Mouse (Mus musculus) erythroid progenitor cell, adult 5-6 weeks (primary cell): ENCODE results near the gene Sdad1. TPM values are rescaled to one million over a fixed set of nuclear protein-coding genes. Genes with fewer than 3 reads are reported as not detected.

Source experiments
- ATAC-seq: replicated peaks from 2 replicates; pipeline ENCODE4 v1.8.0; 2016; ENCODE audit warnings: moderate number of reproducible peaks, mild to moderate bottlenecking, moderate TSS enrichment, inconsistent platforms; ENCODE audit not compliant: poor library complexity, low FRiP score, severe bottlenecking
- total RNA-seq, 2 experiments: library from RNA; stranded (forward) in 1 of 2; stranded (reverse) in 1 of 2; fragments of 150-400 nt in 1 of 2; fragments of 186-747, 209-891 nt in 1 of 2; gene quantifications; 2 replicates each; pipeline versions ENCODE4 v1.2.3 to v1.2.4; 2015 to 2017; ENCODE audit warnings: low replicate concordance in 2 of 2

The Sdad1 gene
- total RNA-seq, 2 experiments from 2014 or later = 8.0 TPM

DNA sequence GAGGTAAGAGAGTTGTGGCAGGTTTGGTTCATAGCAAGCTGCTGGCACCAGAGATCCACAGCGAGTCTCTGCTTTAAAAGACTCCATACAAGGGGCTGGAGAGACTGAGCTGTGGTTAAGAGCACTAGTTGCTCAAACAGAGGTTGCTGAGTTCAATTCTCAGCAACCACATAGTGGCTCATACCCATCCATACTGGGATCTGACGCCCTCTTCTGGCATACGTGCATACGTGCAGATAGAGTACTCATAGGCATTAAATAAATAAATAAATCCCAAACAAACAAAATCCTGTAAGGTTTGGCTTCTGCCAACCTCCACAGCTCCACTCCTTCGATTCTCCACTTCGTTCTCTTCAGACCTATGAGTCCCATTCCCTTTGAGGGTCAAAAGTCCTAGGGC lies 58.2 kb downstream of the Sdad1 start:
- ATAC-seq = no peak

DNA sequence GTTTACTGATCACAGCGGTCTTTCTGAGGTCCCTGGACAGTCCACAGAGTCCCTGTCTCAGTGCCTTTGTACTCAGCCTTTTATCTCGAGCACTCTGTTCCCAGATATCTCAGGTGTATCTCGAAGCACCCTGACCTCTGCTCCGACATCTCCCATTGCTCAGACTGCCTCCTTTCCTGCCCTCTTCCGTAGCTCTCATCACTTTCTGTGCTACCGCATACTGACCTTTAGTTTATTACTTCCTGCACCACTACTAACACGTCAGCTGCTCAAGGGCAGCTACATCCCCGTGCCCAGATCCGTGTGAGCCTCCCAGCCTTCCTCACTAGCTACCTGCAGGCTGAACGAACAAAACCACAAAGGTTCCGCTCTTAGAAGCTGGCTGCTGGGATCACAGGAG lies 61.7 kb downstream of the Sdad1 start:
- no peak for ATAC-seq

DNA sequence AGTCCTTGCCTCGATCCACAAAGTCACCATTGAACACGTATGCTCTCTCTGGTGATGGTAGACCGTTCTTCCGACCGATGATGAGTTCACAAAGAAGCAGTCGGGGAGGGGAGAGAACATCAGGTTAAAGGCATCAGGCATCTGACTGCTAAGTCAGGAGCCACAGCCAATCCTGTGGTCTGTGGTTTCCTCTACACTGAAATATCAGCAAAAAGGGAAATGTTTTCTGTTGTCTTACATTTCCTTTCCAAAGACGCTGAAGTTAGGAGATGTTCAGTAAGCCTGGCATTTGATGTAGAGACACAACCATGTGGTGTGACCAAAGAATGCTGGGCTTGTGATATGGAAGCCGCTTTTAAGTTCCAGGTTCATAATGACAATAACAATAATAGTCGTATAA lies 64.8 kb downstream of the Sdad1 start:
- no peak for ATAC-seq

DNA sequence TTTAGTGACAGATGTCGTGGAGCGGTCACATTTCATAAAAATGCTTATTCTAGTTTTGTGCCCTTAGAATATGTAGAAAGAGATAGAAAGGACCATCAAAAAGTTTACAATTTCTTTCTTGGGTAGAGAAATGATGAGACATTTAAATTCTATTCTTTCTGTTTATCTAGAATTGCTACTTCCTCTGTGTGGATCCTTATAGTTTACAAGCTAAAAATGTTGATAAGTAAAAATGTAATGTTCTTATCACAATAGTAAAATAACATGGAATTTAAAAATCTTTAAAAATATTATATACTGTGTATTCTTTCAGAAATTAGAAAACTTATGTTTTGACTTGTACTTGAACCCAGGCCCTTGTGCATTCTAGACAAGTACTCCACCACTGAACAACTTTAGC lies 65.4 kb downstream of the Sdad1 start:
- no peak for ATAC-seq

DNA sequence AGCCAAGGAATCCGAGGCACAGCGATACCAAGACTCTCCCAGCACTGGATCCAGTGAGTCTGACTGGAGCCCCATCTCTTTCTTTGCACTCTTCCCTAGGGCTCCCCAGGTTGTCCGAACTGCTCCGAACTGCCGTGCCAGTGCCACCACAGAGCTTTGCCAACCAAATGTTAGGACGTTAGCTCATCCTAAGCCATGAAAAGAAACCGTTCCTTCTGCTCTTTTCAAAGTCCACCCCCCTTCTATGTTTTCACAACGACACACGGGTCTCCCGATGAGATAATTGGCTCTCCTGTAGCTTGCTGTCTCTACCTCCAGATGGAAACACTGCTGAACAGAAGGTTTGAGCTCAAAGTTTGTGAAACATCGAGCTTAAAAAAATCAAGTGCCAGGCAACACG lies 69.5 kb downstream of the Sdad1 start:
- no peak for ATAC-seq

DNA sequence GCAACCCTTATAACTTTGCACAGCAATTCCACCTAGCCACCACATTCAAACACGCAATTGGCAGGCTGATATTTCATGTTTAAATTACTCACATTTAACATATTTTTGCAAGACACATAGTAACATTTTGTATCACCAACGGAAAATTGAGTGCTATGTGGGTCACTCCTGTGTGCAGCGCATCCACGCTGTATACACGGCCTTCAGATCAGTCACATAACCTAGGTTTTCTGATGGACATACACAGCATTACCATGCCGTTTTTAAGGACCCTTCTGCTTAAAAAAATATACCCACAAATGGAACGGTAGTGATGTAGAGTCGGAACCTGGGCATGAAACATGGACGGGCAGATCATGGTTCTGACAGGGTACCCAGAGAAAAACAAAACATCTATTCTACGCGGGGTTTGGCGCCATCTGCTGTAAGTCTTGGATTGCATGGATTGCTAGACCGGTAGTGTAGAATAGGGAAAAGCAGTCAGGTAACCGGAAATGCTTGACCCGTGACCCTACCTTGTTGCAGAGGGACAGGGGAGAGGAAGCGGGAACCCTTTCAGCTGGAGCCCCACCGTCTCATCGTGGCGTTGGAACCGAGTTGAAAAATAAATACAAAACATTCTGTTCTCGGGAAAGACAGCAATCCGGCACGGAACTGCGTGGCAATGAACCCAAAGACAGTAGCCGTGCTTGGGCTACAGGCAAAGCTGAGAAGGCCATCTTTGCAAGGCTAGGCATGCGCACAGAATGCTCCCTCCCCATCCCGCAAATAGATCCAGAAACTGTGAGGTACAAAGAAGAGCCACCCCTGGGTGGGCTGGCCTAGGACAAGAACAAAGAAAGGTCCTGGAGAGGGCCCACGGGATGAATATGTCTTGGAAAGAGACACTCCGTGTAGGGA lies 70.7 kb downstream of the Sdad1 start:
- no peak for ATAC-seq

DNA sequence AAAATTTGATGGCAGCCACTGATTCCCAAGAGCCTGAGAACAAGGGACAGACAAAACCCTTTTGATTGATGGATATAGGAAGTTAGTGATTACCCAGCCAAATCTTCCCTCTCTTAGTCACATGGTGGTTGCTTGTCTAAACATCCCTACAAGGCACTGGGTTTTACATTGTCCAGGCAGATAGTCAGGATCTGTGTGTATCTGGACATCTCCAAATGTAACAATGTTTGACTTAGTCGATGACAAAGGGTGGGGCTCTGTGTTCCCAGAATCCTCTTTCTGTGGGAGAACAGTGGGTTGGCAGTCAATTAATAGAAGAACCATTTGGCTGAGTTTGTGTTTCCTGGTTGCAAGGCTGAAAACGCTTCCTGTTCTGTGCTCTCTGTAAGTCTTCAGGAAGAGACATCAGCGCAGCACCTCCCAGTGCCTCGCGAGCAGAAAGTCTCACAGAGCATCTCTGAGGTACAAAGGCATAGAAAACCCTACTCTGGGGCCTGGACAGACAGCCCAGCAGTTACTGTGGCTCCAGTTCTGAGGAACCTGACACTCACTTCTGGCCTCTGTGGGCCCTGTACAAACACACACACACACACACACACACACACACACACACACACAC lies 75.2 kb downstream of the Sdad1 start:
- no peak for ATAC-seq

Other genes starting within 250 kb of the Sdad1 start
- gene G3bp2, start 226.8 kb downstream of the Sdad1 start, total RNA-seq (2015; ENCODE audit: low replicate concordance) = 40.0 and 47.8 TPM in 2 replicates
- 60.5 and 68.3 TPM in 2 replicates for gene G3bp2, start 226.8 kb downstream of the Sdad1 start, total RNA-seq (2017; ENCODE audit: low replicate concordance)
- 28.5 and 44.9 TPM in 2 replicates for gene Uso1, start 172.5 kb downstream of the Sdad1 start, total RNA-seq (2015; ENCODE audit: low replicate concordance)
- 20.8 and 36.7 TPM in 2 replicates for gene Uso1, start 172.5 kb downstream of the Sdad1 start, total RNA-seq (2017; ENCODE audit: low replicate concordance)
- gene U90926, start 95.1 kb downstream of the Sdad1 start, total RNA-seq (2015; ENCODE audit: low replicate concordance) = not detected in 2 replicates
- not detected in 2 replicates for gene U90926, start 95.1 kb downstream of the Sdad1 start, total RNA-seq (2017; ENCODE audit: low replicate concordance)
- gene Ppef2, start 54.2 kb downstream of the Sdad1 start, total RNA-seq (2015; ENCODE audit: low replicate concordance) = not detected in 2 replicates
- gene Ppef2, start 54.2 kb downstream of the Sdad1 start, total RNA-seq (2017; ENCODE audit: low replicate concordance) = not detected in 2 replicates
- 8.8 and 26.7 TPM in 2 replicates for gene Naaa, start 32.3 kb downstream of the Sdad1 start, total RNA-seq (2015; ENCODE audit: low replicate concordance)
- gene Naaa, start 32.3 kb downstream of the Sdad1 start, total RNA-seq (2017; ENCODE audit: low replicate concordance) = 7.8 and 8.3 TPM in 2 replicates
- 0.84 and 2.5 TPM in 2 replicates for gene Cxcl9, start 17.6 kb upstream of the Sdad1 start, total RNA-seq (2015; ENCODE audit: low replicate concordance)
- 1.4 and 23.5 TPM in 2 replicates for gene Cxcl9, start 17.6 kb upstream of the Sdad1 start, total RNA-seq (2017; ENCODE audit: low replicate concordance)
- gene Art3, start 21.3 kb upstream of the Sdad1 start, total RNA-seq (2015; ENCODE audit: low replicate concordance) = not detected in 2 replicates
- gene Art3, start 21.3 kb upstream of the Sdad1 start, total RNA-seq (2017; ENCODE audit: low replicate concordance) = not detected in 2 replicates
- 6.1 and 18.4 TPM in 2 replicates for gene Cxcl10, start 38.4 kb upstream of the Sdad1 start, total RNA-seq (2015; ENCODE audit: low replicate concordance)
- gene Cxcl10, start 38.4 kb upstream of the Sdad1 start, total RNA-seq (2017; ENCODE audit: low replicate concordance) = 1.7 and 2.8 TPM in 2 replicates
- 22.3 and 32.3 TPM in 2 replicates for gene Nup54, start 124.7 kb upstream of the Sdad1 start, total RNA-seq (2015; ENCODE audit: low replicate concordance)
- 16.3 and 19.8 TPM in 2 replicates for gene Nup54, start 124.7 kb upstream of the Sdad1 start, total RNA-seq (2017; ENCODE audit: low replicate concordance)
- 5.9 and 11.2 TPM in 2 replicates for gene Scarb2, start 196.4 kb upstream of the Sdad1 start, total RNA-seq (2015; ENCODE audit: low replicate concordance)
- 9.8 and 13.3 TPM in 2 replicates for gene Scarb2, start 196.4 kb upstream of the Sdad1 start, total RNA-seq (2017; ENCODE audit: low replicate concordance)
- not detected in 2 replicates for gene Fam47e, start 244.6 kb upstream of the Sdad1 start, total RNA-seq (2015; ENCODE audit: low replicate concordance)
- gene Fam47e, start 244.6 kb upstream of the Sdad1 start, total RNA-seq (2017; ENCODE audit: low replicate concordance) = not detected in 2 replicates